Mouse (Mus musculus) small intestine, adult 2 months (tissue): ENCODE measurements at regions not wholly inside any gene's neighbourhood (a gene's known extent, or its start where the extent isn't known, plus 50 kb on each side); places are given as distances from the start of the nearest gene placed in this dataset.

Source experiments
- CTCF ChIP-seq: fragments of 200-500 bp; IDR thresholded peaks from 2 replicates; pipeline ENCODE4 v1.5.1; 2012; ENCODE audit warnings: low read depth, mild to moderate bottlenecking, control low read depth, inconsistent platforms, low read length, moderate library complexity, mixed read lengths; ENCODE audit not compliant: insufficient replicate concordance, insufficient read length; ENCODE audit errors: extremely low read depth
- POLR2A ChIP-seq: fragments of 200-500 bp; IDR thresholded peaks from 2 replicates; pipeline ENCODE4 v1.6.1; 2012; ENCODE audit warnings: low read depth, mild to moderate bottlenecking, control low read depth, inconsistent platforms, low read length, moderate library complexity

- no peak for TF ChIP-seq CTCF
- no peak for TF ChIP-seq POLR2A
Observed at GRCm38 (mm10) chr9:61702280-61702966, 211.9 kb downstream of the Rplp1 start.
